Mouse (Mus musculus) cerebellum, adult 2 months (tissue): ENCODE results near the gene Ip6k3. TPM values are rescaled to one million over a fixed set of nuclear protein-coding genes. Genes with fewer than 3 reads are reported as not detected.

Experiments
- DNase-seq, 2 experiments: peaks; one replicate each; pipeline ENCODE4 v3.0.0; 2021
- H3K27ac ChIP-seq: fragments of 200-500 bp; 2 replicates; pipeline ENCODE4 v1.5.1; 2012; ENCODE audit warnings: low read length, control low read depth, inconsistent platforms; ENCODE audit not compliant: insufficient read depth
- H3K27me3 ChIP-seq: fragments of 200-500 bp; 2 replicates; pipeline ENCODE4 v1.6.1; 2012; ENCODE audit warnings: inconsistent platforms, mild to moderate bottlenecking, low read length, moderate library complexity; ENCODE audit not compliant: control insufficient read depth, insufficient read depth
- H3K4me1 ChIP-seq: fragments of 200-500 bp; 2 replicates; pipeline ENCODE4 v1.6.1; 2011; ENCODE audit warnings: low read length; ENCODE audit not compliant: control insufficient read depth, insufficient read depth
- H3K4me3 ChIP-seq: fragments of 200-500 bp; replicated peaks from 2 replicates; pipeline ENCODE3; 2011; ENCODE audit warnings: mild to moderate bottlenecking, low read depth, low read length, control low read depth; ENCODE audit not compliant: insufficient read depth
- CTCF ChIP-seq: fragments of 200-500 bp; IDR thresholded peaks from 2 replicates; pipeline ENCODE4 v1.5.1; 2011; ENCODE audit warnings: low read depth, mild to moderate bottlenecking, control low read depth, low read length, moderate library complexity, borderline replicate concordance; ENCODE audit not compliant: insufficient read depth
- POLR2A ChIP-seq: fragments of 200-500 bp; IDR thresholded peaks from 2 replicates; pipeline ENCODE4 v1.6.1; 2011; ENCODE audit warnings: low read length, control low read depth, borderline replicate concordance; ENCODE audit not compliant: insufficient read depth
- WGBS: fragments of 180-500 bp; shearing (Covaris S2); methylation state at CpG from one replicate; pipeline ENCODE4 v1.1.7; 2018; 5-methylcytosine and 5-hydroxymethylcytosine counted together
- polyA plus RNA-seq: library from polyadenylated mRNA; depleted of rRNA; stranded (reverse); fragments of >200 nt; gene quantifications from 2 replicates; pipeline ENCODE4 v1.2.3, GENCODE M21; 2012

Gene Ip6k3
- polyA plus RNA-seq, 1 experiment, result 1.4 TPM

- H3K4me1 ChIP-seq, result peaks cover 42% of the 10 kb centered on the region
- no peak overlapping the region for H3K4me3 ChIP-seq
- 71% methylated on average over 10 of the region's 10 CpGs for WGBS
- no peak overlapping the region for H3K27ac ChIP-seq
- no peak for DNase-seq
- H3K27me3 ChIP-seq, result no peaks in the 10 kb centered on the region
- TF ChIP-seq POLR2A (no peak), CTCF (no peak)
These were observed 36.3 kb downstream of the Ip6k3 start for GRCm38 (mm10) chr17:27131240-27131665.

GRCm38 (mm10) chr17:27130246-27130645 lies 37.3 kb downstream of the Ip6k3 start:
- Histone ChIP-seq H3K27me3 (no peaks in the 10 kb centered on the region), H3K4me1 (peaks cover 48% of the 10 kb centered on the region), H3K4me3 (no peak overlapping the region), H3K27ac (no peak overlapping the region)
- WGBS, result 65% methylated on average over 9 of the region's 9 CpGs
- DNase-seq, result no peak
- TF ChIP-seq POLR2A, result no peak
- TF ChIP-seq CTCF, result no peak

- 68% methylated on average over 7 of the region's 7 CpGs for WGBS
These were observed 37.8 kb downstream of the Ip6k3 start for GRCm38 (mm10) chr17:27129819-27130218.

GRCm38 (mm10) chr17:27129291-27129690 lies 38.3 kb downstream of the Ip6k3 start:
- 43% methylated on average over 13 of the region's 13 CpGs for WGBS
- no peak overlapping the region for H3K27ac ChIP-seq
- TF ChIP-seq POLR2A, result no peak
- H3K27me3 ChIP-seq, result no peaks in the 10 kb centered on the region
- no peak overlapping the region for H3K4me3 ChIP-seq
- no peak for DNase-seq
- H3K4me1 ChIP-seq, result peaks cover 52% of the 10 kb centered on the region

More at GRCm38 (mm10) chr17:27129819-27130218, 37.8 kb downstream of the Ip6k3 start:
- no peak for DNase-seq
- Histone ChIP-seq H3K27me3 (no peaks in the 10 kb centered on the region), H3K27ac (no peak overlapping the region), H3K4me1 (peaks cover 52% of the 10 kb centered on the region), H3K4me3 (no peak overlapping the region)
- no peak for TF ChIP-seq CTCF
- TF ChIP-seq POLR2A, result no peak

GRCm38 (mm10) chr17:27128189-27128588 lies 39.4 kb downstream of the Ip6k3 start:
- no peak overlapping the region for H3K4me3 ChIP-seq
- H3K27ac ChIP-seq, result no peak overlapping the region
- DNase-seq, result no peak
- H3K4me1 ChIP-seq, result peaks cover 60% of the 10 kb centered on the region
- TF ChIP-seq CTCF, result no peak
- WGBS, result 75% methylated on average over 5 of the region's 5 CpGs
- no peaks in the 10 kb centered on the region for H3K27me3 ChIP-seq

- Histone ChIP-seq H3K4me1 (peaks cover 62% of the 10 kb centered on the region), H3K27me3 (no peaks in the 10 kb centered on the region), H3K27ac (no peak overlapping the region), H3K4me3 (no peak overlapping the region)
- no peak for DNase-seq
- WGBS, result 83% methylated on average over 10 of the region's 10 CpGs
- TF ChIP-seq POLR2A (no peak), CTCF (no peak)
These were observed 40.6 kb downstream of the Ip6k3 start for GRCm38 (mm10) chr17:27126974-27127373.

GRCm38 (mm10) chr17:27125669-27126202 lies 41.9 kb downstream of the Ip6k3 start:
- TF ChIP-seq POLR2A (no peak), CTCF (no peak)
- Histone ChIP-seq H3K27me3 (no peaks in the 10 kb centered on the region), H3K27ac (no peak overlapping the region), H3K4me3 (no peak overlapping the region), H3K4me1 (peaks cover 64% of the 10 kb centered on the region)
- WGBS, result 89% methylated on average over 11 of the region's 11 CpGs
- no peak for DNase-seq

GRCm38 (mm10) chr17:27125185-27125584 lies 42.4 kb downstream of the Ip6k3 start:
- WGBS, result 19% methylated on average over 12 of the region's 12 CpGs
- peak; percentile 80 to 88 for DNase-seq
- Histone ChIP-seq H3K4me3 (no peak overlapping the region), H3K4me1 (peaks cover 64% of the 10 kb centered on the region), H3K27ac (no peak overlapping the region), H3K27me3 (no peaks in the 10 kb centered on the region)
- TF ChIP-seq POLR2A, result no peak
- peak; percentile 91 for TF ChIP-seq CTCF

- Histone ChIP-seq H3K4me1 (peaks cover 67% of the 10 kb centered on the region), H3K27ac (no peak overlapping the region)
These were observed 43.7 kb downstream of the Ip6k3 start for GRCm38 (mm10) chr17:27123813-27124375.

More at GRCm38 (mm10) chr17:27123813-27124375, 43.7 kb downstream of the Ip6k3 start:
- Histone ChIP-seq H3K27me3 (no peaks in the 10 kb centered on the region), H3K4me3 (no peak overlapping the region)
- no peak for DNase-seq
- TF ChIP-seq POLR2A, result no peak
- no peak for TF ChIP-seq CTCF
- 78% methylated on average over 7 of the region's 7 CpGs for WGBS
